Mouse (Mus musculus) gonadal fat pad, adult 2 months (tissue): ENCODE results near the gene Ccdc153. TPM values are rescaled to one million over a fixed set of nuclear protein-coding genes. Genes with fewer than 3 reads are reported as not detected.

Experiments used
- DNase-seq: peaks from one replicate; pipeline ENCODE4 v3.0.0-alpha.2; 2012; ENCODE audit warnings: low read depth
- polyA plus RNA-seq: library from polyadenylated mRNA; depleted of rRNA; stranded (reverse); fragments of >200 nt; gene quantifications from 2 replicates; pipeline ENCODE4 v1.2.3, GENCODE M21; 2012; rRNA removed

Ccdc153 gene
- polyA plus RNA-seq, 1 experiment, result 6.9 TPM

- DNase-seq, result no peak
These were observed 45.9 kb downstream of the Ccdc153 start for GRCm38 (mm10) chr9:44286256-44286850.

- no peak for DNase-seq
These were observed 46.5 kb downstream of the Ccdc153 start for GRCm38 (mm10) chr9:44287003-44287400.

GRCm38 (mm10) chr9:44287401-44288075 is 47.1 kb downstream of the Ccdc153 start:
- DNase-seq, result no peak

- DNase-seq, result no peak
These were observed 47.8 kb downstream of the Ccdc153 start, which contains the start of gene Abcg4 for GRCm38 (mm10) chr9:44288076-44288958. Abcg4 (minus strand) TSS chr9:44288615.

GRCm38 (mm10) chr9:44288959-44289291 is 48.4 kb downstream of the Ccdc153 start:
- DNase-seq, result no peak

GRCm38 (mm10) chr9:44292490-44292889 is 52.0 kb downstream of the Ccdc153 start:
- DNase-seq, result no peak

Other genes with a start within 250 kb of the Ccdc153 start
- gene Thy1, start 197.3 kb upstream of the Ccdc153 start, polyA plus RNA-seq, result 41.8 and 48.5 TPM in 2 replicates
- 19.3 and 24.5 TPM in 2 replicates for gene Usp2, start 173.7 kb upstream of the Ccdc153 start, polyA plus RNA-seq
- gene Mfrp, start 138.9 kb upstream of the Ccdc153 start, polyA plus RNA-seq, result 72.1 and 84.4 TPM in 2 replicates
- gene C1qtnf5, start 133.4 kb upstream of the Ccdc153 start, polyA plus RNA-seq, result 28.7 and 29.3 TPM in 2 replicates
- gene Gm49380, start 127.2 kb upstream of the Ccdc153 start, polyA plus RNA-seq, result 0.04 and 0.10 TPM in 2 replicates
- gene Rnf26, start 127.2 kb upstream of the Ccdc153 start, polyA plus RNA-seq, result 23.4 and 25.6 TPM in 2 replicates
- 196 and 288 TPM in 2 replicates for gene Mcam, start 106.2 kb upstream of the Ccdc153 start, polyA plus RNA-seq
- gene Cbl, start 6.6 kb upstream of the Ccdc153 start, polyA plus RNA-seq, result 12.2 and 14.1 TPM in 2 replicates
- gene Pdzd3, start 10.8 kb downstream of the Ccdc153 start, polyA plus RNA-seq, result 1.4 and 2.3 TPM in 2 replicates
- gene Nlrx1, start 27.9 kb downstream of the Ccdc153 start, polyA plus RNA-seq, result 22.9 and 28.3 TPM in 2 replicates
- 4.9 and 6.6 TPM in 2 replicates for gene Abcg4, start 47.9 kb downstream of the Ccdc153 start, polyA plus RNA-seq
- gene Hinfp, start 65.0 kb downstream of the Ccdc153 start, polyA plus RNA-seq, result 25.4 and 39.6 TPM in 2 replicates
- gene C2cd2l, start 79.6 kb downstream of the Ccdc153 start, polyA plus RNA-seq, result 51.5 and 52.0 TPM in 2 replicates
- gene Dpagt1, start 85.3 kb downstream of the Ccdc153 start, polyA plus RNA-seq, result 54.1 and 58.4 TPM in 2 replicates
- 52.0 and 59.0 TPM in 2 replicates for gene H2afx, start 94.0 kb downstream of the Ccdc153 start, polyA plus RNA-seq
- gene Hmbs, start 103.6 kb downstream of the Ccdc153 start, polyA plus RNA-seq, result 65.2 and 74.7 TPM in 2 replicates
- gene Vps11, start 121.0 kb downstream of the Ccdc153 start, polyA plus RNA-seq, result 42.6 and 46.1 TPM in 2 replicates
- gene Hyou1, start 138.8 kb downstream of the Ccdc153 start, polyA plus RNA-seq, result 124 and 158 TPM in 2 replicates
- 90.4 and 96.0 TPM in 2 replicates for gene Slc37a4, start 156.2 kb downstream of the Ccdc153 start, polyA plus RNA-seq
- 255 and 355 TPM in 2 replicates for gene Rps25, start 166.5 kb downstream of the Ccdc153 start, polyA plus RNA-seq
- gene Trappc4, start 166.9 kb downstream of the Ccdc153 start, polyA plus RNA-seq, result 63.4 and 83.7 TPM in 2 replicates
- 25.4 and 35.0 TPM in 2 replicates for gene Ccdc84, start 177.9 kb downstream of the Ccdc153 start, polyA plus RNA-seq
- gene Foxr1, start 200.5 kb downstream of the Ccdc153 start, polyA plus RNA-seq, result 0.05 TPM in 1 of 2 replicates, not detected in the other
- gene Upk2, start 214.3 kb downstream of the Ccdc153 start, polyA plus RNA-seq, result 5.7 and 7.3 TPM in 2 replicates
- 31.3 and 54.0 TPM in 2 replicates for gene Bcl9l, start 242.1 kb downstream of the Ccdc153 start, polyA plus RNA-seq